Mouse (Mus musculus): ENCODE measurements around the gene Sult2a7. TPM values are rescaled to one million over a fixed set of nuclear protein-coding genes. Genes with fewer than 3 reads are reported as not detected.

Gene Sult2a7
- total RNA-seq (2012; rRNA removed): not detected in 2 replicates

DNA sequence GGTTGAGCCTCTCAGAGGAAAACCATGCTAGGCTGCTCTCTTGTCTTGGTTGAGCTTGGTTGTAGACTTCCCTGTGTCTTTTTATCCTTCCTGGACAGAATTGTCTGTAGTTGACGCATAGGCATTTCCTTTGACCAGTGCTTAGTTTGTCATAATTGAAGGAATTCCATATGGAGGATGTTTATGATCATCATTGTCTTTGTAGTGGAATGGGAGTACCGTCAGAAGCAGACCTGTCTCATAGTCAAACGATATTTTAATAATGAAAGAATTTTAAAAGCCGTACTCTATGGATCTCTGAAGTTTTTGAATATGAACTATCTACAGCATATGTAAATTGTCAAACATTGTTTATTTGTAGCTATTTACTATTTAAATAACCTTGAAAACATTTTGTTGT is at the start of gene Sult2a7:
Sult2a7 (minus strand) TSS at position 101 of the 400 bp plus-strand sequence.
- no peak for DNase-seq (ENCODE audit: low read depth, low spot score)
- Histone ChIP-seq H3K27ac (ENCODE audit: insufficient read depth, low read depth, low read length, poor library complexity, severe bottlenecking) (no peak within 1 kb of the TSS), H3K9me3 (ENCODE audit: control insufficient read depth, insufficient read depth, low read depth, low read length) (no peaks in the 10 kb centered on the region), H3K4me1 (ENCODE audit: control insufficient read depth in 2 of 2, insufficient read depth in 2 of 2, low read length in 2 of 2, poor library complexity in 1 of 2) (no peaks in the 10 kb centered on the region), H3K4me3 (ENCODE audit: insufficient read depth in 1 of 2, low read depth in 1 of 2, low read length in 2 of 2, poor library complexity in 1 of 2, severe bottlenecking in 1 of 2) (no peak within 1 kb of the TSS), H3K9ac (ENCODE audit: insufficient read depth, low read depth, low read length, poor library complexity, severe bottlenecking) (no peak within 1 kb of the TSS), H3K36me3 (ENCODE audit: control insufficient read depth, insufficient read depth, low read length, poor library complexity, severe bottlenecking) (no peaks in the 10 kb centered on the region)
- in situ Hi-C loops (cut with MboI; ENCODE audit: low sequenced_read_pairs in 2 of 2, unreplicated experiment in 2 of 2): no loop called here
- TF ChIP-seq ZC3H11A (IDR thresholded peaks at IDR 0.05; ENCODE audit: borderline replicate concordance, low read depth, low read length) (no peak), HCFC1 (IDR thresholded peaks at IDR 0.05; ENCODE audit: borderline replicate concordance, insufficient read depth, low read length) (no peak), ZNF384 (IDR thresholded peaks at IDR 0.05; ENCODE audit: low read depth, low read length) (no peak)

- in situ Hi-C loops (cut with MboI; ENCODE audit: low sequenced_read_pairs in 2 of 2, unreplicated experiment in 2 of 2): loop anchor here in 1 of 2 experiments (25.0 kb wide), 1 partner anchor 88 kb away; the partner anchor contains the start of gene Sult2a8
- H3K4me1 ChIP-seq (ENCODE audit: control insufficient read depth in 2 of 2, insufficient read depth in 2 of 2, low read length in 2 of 2, poor library complexity in 1 of 2): no peaks in the 10 kb centered on the region
- H3K36me3 ChIP-seq (ENCODE audit: control insufficient read depth, insufficient read depth, low read length, poor library complexity, severe bottlenecking): no peaks in the 10 kb centered on the region
- TF ChIP-seq CHD2 (IDR thresholded peaks at IDR 0.05; ENCODE audit: low read depth, low read length): no peak
- no peak for TF ChIP-seq HCFC1 (IDR thresholded peaks at IDR 0.05; ENCODE audit: borderline replicate concordance, insufficient read depth, low read length)
- no peak for TF ChIP-seq ZNF384 (IDR thresholded peaks at IDR 0.05; ENCODE audit: low read depth, low read length)
- TF ChIP-seq MAFK (IDR thresholded peaks at IDR 0.05; ENCODE audit: insufficient read depth, low read depth, low read length): no peak
- TF ChIP-seq ZC3H11A (IDR thresholded peaks at IDR 0.05; ENCODE audit: borderline replicate concordance, low read depth, low read length): no peak
- H3K9me3 ChIP-seq (ENCODE audit: control insufficient read depth, insufficient read depth, low read depth, low read length): no peaks in the 10 kb centered on the region
- DNase-seq (ENCODE audit: low read depth, low spot score): no peak
- H3K4me3 ChIP-seq (ENCODE audit: insufficient read depth in 1 of 2, low read depth in 1 of 2, low read length in 2 of 2, poor library complexity in 1 of 2, severe bottlenecking in 1 of 2): no peak overlapping the region
- no peak overlapping the region for H3K27ac ChIP-seq (ENCODE audit: insufficient read depth, low read depth, low read length, poor library complexity, severe bottlenecking)
- H3K9ac ChIP-seq (ENCODE audit: insufficient read depth, low read depth, low read length, poor library complexity, severe bottlenecking): no peak overlapping the region
Observed at GRCm38 (mm10) chr7:14525280-14525679, 31.2 kb upstream of the Sult2a7 start.

DNA sequence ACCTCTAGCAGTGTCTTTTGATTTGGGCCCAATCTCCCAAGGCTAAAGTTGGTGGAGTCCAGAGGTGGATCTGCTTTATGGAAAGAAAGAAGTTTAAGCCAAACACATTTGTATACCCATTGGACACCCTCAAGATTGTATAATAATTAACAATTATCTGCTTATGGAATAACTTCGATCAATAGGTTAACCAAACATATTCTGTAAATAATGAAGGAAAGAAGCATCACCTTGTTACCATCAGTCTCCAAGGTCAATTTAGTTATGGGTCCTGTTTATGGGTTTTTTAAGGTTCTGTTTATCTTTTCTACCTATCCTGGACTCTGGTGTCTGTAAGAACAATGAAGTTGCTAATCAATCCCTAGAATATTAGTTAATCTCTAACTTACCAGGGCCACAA is 28.6 kb upstream of the Sult2a7 start:
- no peak overlapping the region for H3K4me3 ChIP-seq (ENCODE audit: insufficient read depth in 1 of 2, low read depth in 1 of 2, low read length in 2 of 2, poor library complexity in 1 of 2, severe bottlenecking in 1 of 2)
- no peak for TF ChIP-seq ZC3H11A (IDR thresholded peaks at IDR 0.05; ENCODE audit: borderline replicate concordance, low read depth, low read length)
- TF ChIP-seq HCFC1 (IDR thresholded peaks at IDR 0.05; ENCODE audit: borderline replicate concordance, insufficient read depth, low read length): no peak
- TF ChIP-seq ZNF384 (IDR thresholded peaks at IDR 0.05; ENCODE audit: low read depth, low read length): no peak
- TF ChIP-seq CHD2 (IDR thresholded peaks at IDR 0.05; ENCODE audit: low read depth, low read length): no peak
- no peak for TF ChIP-seq MAFK (IDR thresholded peaks at IDR 0.05; ENCODE audit: insufficient read depth, low read depth, low read length)
- in situ Hi-C loops (cut with MboI; ENCODE audit: low sequenced_read_pairs in 2 of 2, unreplicated experiment in 2 of 2): no loop called here
- no peak overlapping the region for H3K9ac ChIP-seq (ENCODE audit: insufficient read depth, low read depth, low read length, poor library complexity, severe bottlenecking)
- H3K4me1 ChIP-seq (ENCODE audit: control insufficient read depth in 2 of 2, insufficient read depth in 2 of 2, low read length in 2 of 2, poor library complexity in 1 of 2): no peaks in the 10 kb centered on the region
- H3K36me3 ChIP-seq (ENCODE audit: control insufficient read depth, insufficient read depth, low read length, poor library complexity, severe bottlenecking): no peaks in the 10 kb centered on the region
- no peaks in the 10 kb centered on the region for H3K9me3 ChIP-seq (ENCODE audit: control insufficient read depth, insufficient read depth, low read depth, low read length)
- no peak for DNase-seq (ENCODE audit: low read depth, low spot score)
- no peak overlapping the region for H3K27ac ChIP-seq (ENCODE audit: insufficient read depth, low read depth, low read length, poor library complexity, severe bottlenecking)

DNA sequence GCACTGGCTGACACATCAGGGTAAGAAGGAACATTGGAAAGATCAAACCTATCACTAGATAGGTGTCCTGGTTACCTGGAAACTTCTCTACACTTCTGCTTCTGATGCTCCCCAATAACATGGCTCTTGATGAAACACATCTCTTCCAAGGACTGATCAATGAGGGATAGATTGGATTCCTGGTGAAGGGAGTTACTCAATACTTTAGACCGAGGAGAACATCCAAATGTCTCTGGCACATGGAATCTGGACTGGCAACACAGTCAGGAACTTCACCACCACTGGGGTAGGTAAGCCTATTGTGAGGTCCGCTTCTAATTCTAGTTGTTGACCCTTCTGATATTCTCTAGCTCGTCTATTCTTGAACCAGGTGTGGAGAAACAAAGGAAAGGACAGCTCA is 24.3 kb upstream of the Sult2a7 start:
- in situ Hi-C loops (cut with MboI; ENCODE audit: low sequenced_read_pairs in 2 of 2, unreplicated experiment in 2 of 2): no loop called here
- H3K4me1 ChIP-seq (ENCODE audit: control insufficient read depth in 2 of 2, insufficient read depth in 2 of 2, low read length in 2 of 2, poor library complexity in 1 of 2): no peaks in the 10 kb centered on the region
- no peaks in the 10 kb centered on the region for H3K9me3 ChIP-seq (ENCODE audit: control insufficient read depth, insufficient read depth, low read depth, low read length)
- no peak overlapping the region for H3K27ac ChIP-seq (ENCODE audit: insufficient read depth, low read depth, low read length, poor library complexity, severe bottlenecking)
- no peak overlapping the region for H3K9ac ChIP-seq (ENCODE audit: insufficient read depth, low read depth, low read length, poor library complexity, severe bottlenecking)
- DNase-seq (ENCODE audit: low read depth, low spot score): no peak
- H3K4me3 ChIP-seq (ENCODE audit: insufficient read depth in 1 of 2, low read depth in 1 of 2, low read length in 2 of 2, poor library complexity in 1 of 2, severe bottlenecking in 1 of 2): no peak overlapping the region
- no peaks in the 10 kb centered on the region for H3K36me3 ChIP-seq (ENCODE audit: control insufficient read depth, insufficient read depth, low read length, poor library complexity, severe bottlenecking)
- TF ChIP-seq MAFK (IDR thresholded peaks at IDR 0.05; ENCODE audit: insufficient read depth, low read depth, low read length): no peak

GRCm38 (mm10) chr7:14492886-14493285 is 1.1 kb downstream of the Sult2a7 start:
- in situ Hi-C loops (cut with MboI; ENCODE audit: low sequenced_read_pairs in 2 of 2, unreplicated experiment in 2 of 2): no loop called here
- Histone ChIP-seq H3K27ac (ENCODE audit: insufficient read depth, low read depth, low read length, poor library complexity, severe bottlenecking) (no peak overlapping the region), H3K36me3 (ENCODE audit: control insufficient read depth, insufficient read depth, low read length, poor library complexity, severe bottlenecking) (no peaks in the 10 kb centered on the region), H3K4me1 (ENCODE audit: control insufficient read depth in 2 of 2, insufficient read depth in 2 of 2, low read length in 2 of 2, poor library complexity in 1 of 2) (no peaks in the 10 kb centered on the region), H3K9ac (ENCODE audit: insufficient read depth, low read depth, low read length, poor library complexity, severe bottlenecking) (no peak overlapping the region), H3K9me3 (ENCODE audit: control insufficient read depth, insufficient read depth, low read depth, low read length) (no peaks in the 10 kb centered on the region), H3K4me3 (ENCODE audit: insufficient read depth in 1 of 2, low read depth in 1 of 2, low read length in 2 of 2, poor library complexity in 1 of 2, severe bottlenecking in 1 of 2) (no peak overlapping the region)
- no peak for DNase-seq (ENCODE audit: low read depth, low spot score)
- TF ChIP-seq ZC3H11A (IDR thresholded peaks at IDR 0.05; ENCODE audit: borderline replicate concordance, low read depth, low read length) (no peak), MAFK (IDR thresholded peaks at IDR 0.05; ENCODE audit: insufficient read depth, low read depth, low read length) (no peak), HCFC1 (IDR thresholded peaks at IDR 0.05; ENCODE audit: borderline replicate concordance, insufficient read depth, low read length) (no peak), ZNF384 (IDR thresholded peaks at IDR 0.05; ENCODE audit: low read depth, low read length) (no peak), CHD2 (IDR thresholded peaks at IDR 0.05; ENCODE audit: low read depth, low read length) (no peak)
